In genomic region chr17:36417416-36417815, GRCm38 (mm10) we compare ENCODE assay signal across 27 mouse cellular contexts. TPM values are rescaled to one million over a fixed set of nuclear protein-coding genes. Genes with fewer than 3 reads are reported as not detected.
DNase-seq lines count a peak whose midpoint lies in the region; ATAC-seq and TF ChIP-seq lines count a peak whose summit lies in the region.
"Had no signal": no experiment of that assay in that cellular context is flagged by ENCODE, and none has a peak within 500 bp of the region (broad histone marks: within the 10 kb centered on the region; RNA-seq: fewer than 3 reads in every experiment).

No protein-coding gene starts in this region.

- no peak for TF ChIP-seq CTCF in thymus, adult 2 months (IDR thresholded peaks at IDR 0.05; ENCODE audit: borderline replicate concordance, control insufficient read depth, extremely low read depth, insufficient read depth, low read length, poor library complexity)

- no peak for ATAC-seq in heart, embryonic 12.5 days (ENCODE audit: insufficient number of reproducible peaks, low FRiP score)
- ATAC-seq: activated CD4-positive, CD25-positive, alpha-beta regulatory T cell, adult 4 months; CD4-positive, CD25-positive, alpha-beta regulatory T cell, adult 4 months; Patski had no signal

- no peak overlapping the region for H3K27ac ChIP-seq in heart, embryonic 12.5 days (ENCODE audit: poor library complexity, severe bottlenecking)
- no peak overlapping the region for H3K27ac ChIP-seq in thymus, adult 2 months (ENCODE audit: control insufficient read depth, insufficient read depth, low read length)

- no peaks in the 10 kb centered on the region for H3K27me3 ChIP-seq in heart, embryonic 12.5 days (replicated peaks)
- H3K27me3 ChIP-seq in thymus, adult 2 months (ENCODE audit: control insufficient read depth, insufficient read depth, low read length): no peaks in the 10 kb centered on the region

- no peak overlapping the region for H3K9ac ChIP-seq in heart, embryonic 12.5 days

- H3K36me3 ChIP-seq in heart, embryonic 12.5 days: no peaks in the 10 kb centered on the region
- H3K36me3 ChIP-seq in thymus, adult 2 months (ENCODE audit: control insufficient read depth, insufficient read depth, low read length): no peaks in the 10 kb centered on the region
- H3K36me3 ChIP-seq: G1E had no signal

- H3K4me3 ChIP-seq in heart, embryonic 12.5 days: no peak overlapping the region
- H3K4me3 ChIP-seq in thymus, adult 2 months (ENCODE audit: control insufficient read depth, insufficient read depth, low read length): no peak overlapping the region

- peaks cover 15% of the 10 kb centered on the region; the same call in 1 of the 2 replicates for H3K9me3 ChIP-seq in heart, embryonic 12.5 days (replicated peaks)
- H3K9me3 ChIP-seq: G1E had no signal

- H3K4me2 ChIP-seq in heart, embryonic 12.5 days: no peak overlapping the region

- TF ChIP-seq POLR2A in thymus, adult 2 months (IDR thresholded peaks at IDR 0.05; ENCODE audit: control insufficient read depth, extremely low read depth, insufficient read depth, low read length, poor library complexity): no peak

- WGBS in heart, embryonic 12.5 days: 43% methylated on average over 2 of the region's 2 CpGs
- WGBS in thymus, adult 2 months: 75% methylated on average over 2 of the region's 2 CpGs

- H3K4me1 ChIP-seq in heart, embryonic 12.5 days (replicated peaks): no peaks in the 10 kb centered on the region
- H3K4me1 ChIP-seq in thymus, adult 2 months (replicated peaks; ENCODE audit: control insufficient read depth, insufficient read depth, low read length): no peaks in the 10 kb centered on the region

- DNase-seq in heart, adult 11 months: peak; percentile 73
- DNase-seq in 3T3-L1 (ENCODE audit: low read depth, low spot score): peak; percentile 56
- peak; percentile 24 for DNase-seq in NIH3T3 (ENCODE audit: low read depth)
- DNase-seq in adipocyte (ENCODE audit: low spot score): peak; percentile 11
- no peak for DNase-seq in thymus, adult 2 months
- no peak for DNase-seq in embryo, embryonic 10.5 days (ENCODE audit: low spot score)
- no peak for DNase-seq in T-cell, adult 2 months (ENCODE audit: low spot score)
- DNase-seq: adrenal gland, adult 2 months; adrenal gland, adult 8-10 months; adrenal gland, postnatal 10 days; adrenal gland, postnatal 14 days; adrenal gland, postnatal 25 days; adrenal gland, postnatal 36 days; B cell, adult 2 months; cerebellum, adult 11 months; cerebellum, adult 11-12 months; cerebellum, adult 18-20 months; cerebellum, adult 2 months; cerebellum, adult 8-10 months; cerebellum, adult 9-10 months had no signal

RNA-seq across cellular contexts. Expression of gene H2-M10.4, which starts 44.7 kb away (rescaled TPM):
- not detected in 2 replicates for polyA plus RNA-seq in heart, embryonic 12.5 days (2016; fragmentation: Nextera tagmentation; extraction: Ambion mirVana)
- not detected in 2 replicates for polyA plus RNA-seq in thymus, adult 2 months (2012; rRNA removed)
- polyA plus RNA-seq: activated CD4-positive, CD25-positive, alpha-beta regulatory T cell, adult 4 months; adrenal gland, adult 2 months; brain, embryonic 14.5 days; C2C12; CD4-positive, CD25-positive, alpha-beta regulatory T cell, adult 4 months; cerebellum, adult 2 months; G1E; Patski had no signal

RNA-seq across cellular contexts. Expression of gene H2-M10.3, which starts 49.2 kb away (rescaled TPM):
- polyA plus RNA-seq in heart, embryonic 12.5 days (2016; fragmentation: Nextera tagmentation; extraction: Ambion mirVana): not detected in 2 replicates
- polyA plus RNA-seq in thymus, adult 2 months (2012; rRNA removed): not detected in 2 replicates
- polyA plus RNA-seq: activated CD4-positive, CD25-positive, alpha-beta regulatory T cell, adult 4 months; adrenal gland, adult 2 months; brain, embryonic 14.5 days; C2C12; CD4-positive, CD25-positive, alpha-beta regulatory T cell, adult 4 months; cerebellum, adult 2 months; G1E; Patski had no signal

Comparison
In these comparisons a context has a peak if more than half of its experiments do, and no peak if none do; other contexts are left out.
1. DNase-seq: peak in heart, adult 11 months (single experiment), 3T3-L1 (single experiment), NIH3T3 (single experiment) and adipocyte (single experiment); none in thymus, adult 2 months (single experiment), embryo, embryonic 10.5 days (single experiment) and T-cell, adult 2 months (single experiment).